Mouse (Mus musculus) cerebellum, adult 2 months (tissue): ENCODE measurements around the gene Cdca4.

Experiments used
- CTCF ChIP-seq: fragments of 200-500 bp; IDR thresholded peaks from 2 replicates; pipeline ENCODE4 v1.5.1; 2011; ENCODE audit warnings: low read depth, mild to moderate bottlenecking, control low read depth, low read length, moderate library complexity, borderline replicate concordance; ENCODE audit not compliant: insufficient read depth
- POLR2A ChIP-seq: fragments of 200-500 bp; IDR thresholded peaks from 2 replicates; pipeline ENCODE4 v1.6.1; 2011; ENCODE audit warnings: low read length, control low read depth, borderline replicate concordance; ENCODE audit not compliant: insufficient read depth

DNA sequence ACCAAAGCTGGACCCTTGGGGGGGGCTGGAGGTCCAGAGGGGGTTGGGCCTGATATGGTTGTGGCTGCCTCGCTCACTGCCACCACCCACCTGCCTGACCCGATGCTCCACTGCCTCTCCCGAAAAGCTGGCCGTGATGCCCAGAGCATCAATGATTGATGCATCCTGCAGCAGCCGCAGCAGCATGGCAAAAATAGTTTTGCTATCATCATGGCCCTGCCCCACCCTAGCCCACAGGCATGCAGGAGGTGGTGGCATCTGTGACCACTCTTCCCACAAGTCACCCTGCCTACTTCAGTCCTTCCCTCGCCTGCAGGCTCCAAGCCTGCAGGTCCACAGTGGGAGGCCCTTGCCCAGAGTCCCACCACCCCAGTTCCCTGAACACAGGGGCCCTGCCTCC lies 23.2 kb downstream of the Cdca4 start:
- TF ChIP-seq CTCF (no peak), POLR2A (no peak)
